Mouse (Mus musculus) liver, embryonic 15.5 days (tissue): ENCODE data around the gene Filip1. TPM values are rescaled to one million over a fixed set of nuclear protein-coding genes. Genes with fewer than 3 reads are reported as not detected.

ENCODE experiments used
- ATAC-seq: fragments of 200-750 bp; cut with Nextera tagmentation; 2 replicates; pipeline ENCODE4 v1.8.0; 2017; ENCODE audit warnings: moderate number of reproducible peaks, mild to moderate bottlenecking, moderate library complexity; ENCODE audit not compliant: insufficient read depth
- H3K27ac ChIP-seq: fragments of 300-500 bp; sonication (generic); replicated peaks from 2 replicates; pipeline ENCODE4 v1.5.1; 2015; ENCODE audit warnings: mild to moderate bottlenecking, inconsistent platforms
- H3K27me3 ChIP-seq: fragments of 300-500 bp; sonication (generic); 2 replicates; pipeline ENCODE4 v1.6.1; 2015; ENCODE audit warnings: mild to moderate bottlenecking, inconsistent platforms
- H3K36me3 ChIP-seq: fragments of 300-500 bp; sonication (generic); replicated peaks from 2 replicates; pipeline ENCODE4 v1.6.1; 2015; ENCODE audit warnings: moderate library complexity, mild to moderate bottlenecking, inconsistent platforms
- H3K4me1 ChIP-seq: fragments of 300-500 bp; sonication (generic); replicated peaks from 2 replicates; pipeline ENCODE4 v1.6.1; 2015; ENCODE audit warnings: inconsistent platforms
- H3K4me2 ChIP-seq: fragments of 300-500 bp; sonication (generic); 2 replicates; pipeline ENCODE4 v1.6.1; 2015; ENCODE audit warnings: moderate library complexity, mild to moderate bottlenecking, inconsistent platforms
- H3K4me3 ChIP-seq: fragments of 300-500 bp; sonication (generic); replicated peaks from 2 replicates; pipeline ENCODE4 v1.5.1; 2015; ENCODE audit warnings: mild to moderate bottlenecking, inconsistent platforms
- H3K9ac ChIP-seq: fragments of 300-500 bp; sonication (generic); 2 replicates; pipeline ENCODE4 v1.6.1; 2015; ENCODE audit warnings: moderate library complexity, mild to moderate bottlenecking, inconsistent platforms
- H3K9me3 ChIP-seq: fragments of 300-500 bp; sonication (generic); replicated peaks from 2 replicates; pipeline ENCODE4 v1.6.1; 2016; ENCODE audit warnings: inconsistent platforms
- WGBS: fragments of 180-500 bp; shearing (Covaris S2); methylation state at CpG from one replicate; pipeline ENCODE4 v1.1.7; 2015; ENCODE audit warnings: mixed read lengths; ENCODE audit not compliant: insufficient replicate concordance; 5-methylcytosine and 5-hydroxymethylcytosine counted together
- polyA plus RNA-seq: library from polyadenylated mRNA; unstranded; fragments of >200 nt; fragmentation: Nextera tagmentation; extraction: Ambion mirVana; gene quantifications from 2 replicates; pipeline ENCODE4 v1.2.1, GENCODE M21; 2015

Filip1 gene
- polyA plus RNA-seq, 1 experiment from 2014 or later: 0.67 TPM

- Histone ChIP-seq H3K9ac (no peak overlapping the region), H3K36me3 (no peaks in the 10 kb centered on the region), H3K9me3 (no peaks in the 10 kb centered on the region), H3K27me3 (no peaks in the 10 kb centered on the region), H3K27ac (no peak overlapping the region), H3K4me3 (no peak overlapping the region), H3K4me2 (no peak overlapping the region), H3K4me1 (no peaks in the 10 kb centered on the region)
- 71% methylated on average over 4 of the region's 4 CpGs for WGBS
- no peak for ATAC-seq
Measured at GRCm38 (mm10) chr9:79823438-79823837, 189.2 kb downstream of the Filip1 start.

- no peak overlapping the region for H3K4me3 ChIP-seq
- H3K27ac ChIP-seq: peak overlapping the region; percentile 24; the same call in 1 of the 2 replicates
- H3K27me3 ChIP-seq: no peaks in the 10 kb centered on the region
- H3K36me3 ChIP-seq: no peaks in the 10 kb centered on the region
- H3K9ac ChIP-seq: no peak overlapping the region
- H3K4me1 ChIP-seq: no peaks in the 10 kb centered on the region
- H3K4me2 ChIP-seq: peak overlapping the region; percentile 21
- 35% methylated on average over 5 of the region's 5 CpGs for WGBS
- ATAC-seq: 0 out of 2 replicates have a peak, but pooled peaks have one; percentile 56
- H3K9me3 ChIP-seq: no peaks in the 10 kb centered on the region
Measured at GRCm38 (mm10) chr9:79816464-79816863, 196.2 kb downstream of the Filip1 start.

GRCm38 (mm10) chr9:79816013-79816412 lies 196.6 kb downstream of the Filip1 start:
- Histone ChIP-seq H3K4me3 (no peak overlapping the region), H3K4me1 (no peaks in the 10 kb centered on the region), H3K4me2 (peak overlapping the region; percentile 21), H3K27me3 (no peaks in the 10 kb centered on the region), H3K36me3 (no peaks in the 10 kb centered on the region), H3K9me3 (no peaks in the 10 kb centered on the region), H3K27ac (peak overlapping the region; percentile 24), H3K9ac (no peak overlapping the region)
- peak; percentile 62; the same call in 1 of the 2 replicates for ATAC-seq
- 38% methylated on average over 11 of the region's 11 CpGs for WGBS

GRCm38 (mm10) chr9:79814592-79814991 lies 198.1 kb downstream of the Filip1 start:
- Histone ChIP-seq H3K36me3 (no peaks in the 10 kb centered on the region), H3K4me2 (no peak overlapping the region), H3K27me3 (no peaks in the 10 kb centered on the region), H3K27ac (no peak overlapping the region), H3K4me1 (no peaks in the 10 kb centered on the region; the same call in 1 of the 2 replicates), H3K4me3 (no peak overlapping the region), H3K9ac (no peak overlapping the region), H3K9me3 (no peaks in the 10 kb centered on the region)
- ATAC-seq: no peak
- WGBS: 75% methylated on average over 4 of the region's 4 CpGs

- WGBS: 53% methylated on average over 11 of the region's 11 CpGs
- H3K36me3 ChIP-seq: no peaks in the 10 kb centered on the region
- H3K9me3 ChIP-seq: no peaks in the 10 kb centered on the region
- no peak overlapping the region for H3K4me3 ChIP-seq
- no peak overlapping the region for H3K9ac ChIP-seq
- H3K27ac ChIP-seq: no peak overlapping the region
- H3K4me2 ChIP-seq: no peak overlapping the region
- H3K4me1 ChIP-seq: no peaks in the 10 kb centered on the region; the same call in 1 of the 2 replicates
- ATAC-seq: no peak
- no peaks in the 10 kb centered on the region for H3K27me3 ChIP-seq
Measured at GRCm38 (mm10) chr9:79810969-79811902, 201.4 kb downstream of the Filip1 start.

- H3K36me3 ChIP-seq: no peaks in the 10 kb centered on the region
- H3K27ac ChIP-seq: no peak overlapping the region
- H3K9ac ChIP-seq: no peak overlapping the region
- no peaks in the 10 kb centered on the region; the same call in 1 of the 2 replicates for H3K4me1 ChIP-seq
- ATAC-seq: no peak
- H3K4me3 ChIP-seq: no peak overlapping the region
- no peak overlapping the region for H3K4me2 ChIP-seq
- no peaks in the 10 kb centered on the region for H3K9me3 ChIP-seq
- no peaks in the 10 kb centered on the region for H3K27me3 ChIP-seq
- WGBS: 8% methylated on average over 3 of the region's 3 CpGs
Measured at GRCm38 (mm10) chr9:79810534-79810933, 202.1 kb downstream of the Filip1 start.

GRCm38 (mm10) chr9:79809411-79809810 lies 203.2 kb downstream of the Filip1 start:
- Histone ChIP-seq H3K9ac (no peak overlapping the region), H3K4me2 (no peak overlapping the region), H3K4me3 (no peak overlapping the region), H3K27ac (no peak overlapping the region), H3K4me1 (no peaks in the 10 kb centered on the region; the same call in 1 of the 2 replicates), H3K36me3 (no peaks in the 10 kb centered on the region), H3K9me3 (no peaks in the 10 kb centered on the region), H3K27me3 (no peaks in the 10 kb centered on the region)
- 46% methylated on average over 6 of the region's 6 CpGs for WGBS
- no peak for ATAC-seq

- no peak overlapping the region for H3K27ac ChIP-seq
- no peak overlapping the region for H3K4me2 ChIP-seq
- H3K4me1 ChIP-seq: no peaks in the 10 kb centered on the region; the same call in 1 of the 2 replicates
- H3K9me3 ChIP-seq: no peaks in the 10 kb centered on the region
- no peak overlapping the region for H3K9ac ChIP-seq
- H3K27me3 ChIP-seq: no peaks in the 10 kb centered on the region
- 26% methylated on average over 4 of the region's 4 CpGs for WGBS
- H3K4me3 ChIP-seq: no peak overlapping the region
- no peak for ATAC-seq
- no peaks in the 10 kb centered on the region for H3K36me3 ChIP-seq
Measured at GRCm38 (mm10) chr9:79807178-79807577, 205.5 kb downstream of the Filip1 start.

- Histone ChIP-seq H3K9me3 (no peaks in the 10 kb centered on the region), H3K9ac (no peak overlapping the region), H3K27ac (no peak overlapping the region), H3K36me3 (no peaks in the 10 kb centered on the region), H3K4me2 (no peak overlapping the region), H3K27me3 (no peaks in the 10 kb centered on the region), H3K4me1 (no peaks in the 10 kb centered on the region; the same call in 1 of the 2 replicates), H3K4me3 (no peak overlapping the region)
- ATAC-seq: no peak
- 38% methylated on average over 12 of the region's 12 CpGs for WGBS
Measured at GRCm38 (mm10) chr9:79806317-79807075, 206.2 kb downstream of the Filip1 start.

GRCm38 (mm10) chr9:79805426-79805825 lies 207.2 kb downstream of the Filip1 start:
- H3K4me1 ChIP-seq: no peaks in the 10 kb centered on the region; the same call in 1 of the 2 replicates
- ATAC-seq: no peak
- no peak overlapping the region for H3K27ac ChIP-seq
- no peaks in the 10 kb centered on the region for H3K36me3 ChIP-seq
- H3K4me3 ChIP-seq: no peak overlapping the region
- H3K9ac ChIP-seq: no peak overlapping the region
- no peaks in the 10 kb centered on the region for H3K27me3 ChIP-seq
- H3K9me3 ChIP-seq: no peaks in the 10 kb centered on the region
- WGBS: 75% methylated on average over 10 of the region's 10 CpGs
- no peak overlapping the region for H3K4me2 ChIP-seq
